Mouse (Mus musculus) thymus, postnatal 14 days (tissue): ENCODE measurements at regions not wholly inside any gene's neighbourhood (a gene's known extent, or its start where the extent isn't known, plus 50 kb on each side); places are given as distances from the start of the nearest gene placed in this dataset.

Source experiments
- DNase-seq: peaks from one replicate; pipeline ENCODE4 v3.0.0; 2021

GRCm38 (mm10) chr1:63828174-63828844 lies 59.2 kb upstream of the 4933402D24Rik start:
- no peak for DNase-seq

GRCm38 (mm10) chr1:63820614-63821270 lies 51.7 kb upstream of the 4933402D24Rik start:
- DNase-seq, result no peak

- DNase-seq, result no peak
These were observed 50.6 kb upstream of the 4933402D24Rik start for GRCm38 (mm10) chr1:63819536-63820254.
